Comparison of ENCODE assay signal across 19 mouse cellular contexts in genomic region chr3:38320998-38321397, GRCm38 (mm10).
DNase-seq lines count a peak whose midpoint lies in the region; ATAC-seq and TF ChIP-seq lines count a peak whose summit lies in the region.
"Had no signal": no experiment of that assay in that cellular context is flagged by ENCODE, and none has a peak within 500 bp of the region (broad histone marks: within the 10 kb centered on the region; RNA-seq: fewer than 3 reads in every experiment).

No protein-coding gene starts in this region.

- H3K4me3 ChIP-seq in forebrain, embryonic 15.5 days, result no peak overlapping the region
- no peak overlapping the region for H3K4me3 ChIP-seq in forebrain, embryonic 10.5 days
- no peak overlapping the region for H3K4me3 ChIP-seq in midbrain, embryonic 11.5 days (ENCODE audit: low read depth, low read length)
- H3K4me3 ChIP-seq in midbrain, embryonic 14.5 days (replicated peaks; ENCODE audit: low read depth, low read length), result no peak overlapping the region
- H3K4me3 ChIP-seq in midbrain, embryonic 15.5 days, result no peak overlapping the region
- H3K4me3 ChIP-seq in midbrain, postnatal 0 days (ENCODE audit: low read depth, low read length), result no peak overlapping the region
- H3K4me3 ChIP-seq: embryonic facial prominence, embryonic 10.5 days; embryonic facial prominence, embryonic 12.5 days had no signal

- H3K4me1 ChIP-seq in forebrain, embryonic 15.5 days, result peaks cover 8% of the 10 kb centered on the region
- H3K4me1 ChIP-seq in forebrain, embryonic 10.5 days, result peaks cover 15% of the 10 kb centered on the region
- 0 out of 2 replicates have a peak, but pooled peaks cover 4% of the 10 kb centered on the region for H3K4me1 ChIP-seq in midbrain, embryonic 11.5 days (ENCODE audit: control insufficient read depth, insufficient read depth, low read length)
- H3K4me1 ChIP-seq in midbrain, embryonic 14.5 days (ENCODE audit: control insufficient read depth, insufficient read depth, low read length), result no peaks in the 10 kb centered on the region
- H3K4me1 ChIP-seq in midbrain, embryonic 15.5 days, result no peaks in the 10 kb centered on the region
- H3K4me1 ChIP-seq in midbrain, postnatal 0 days (ENCODE audit: insufficient read depth, low read length), result no peaks in the 10 kb centered on the region
- H3K4me1 ChIP-seq: embryonic facial prominence, embryonic 12.5 days had no signal

- H3K4me2 ChIP-seq in forebrain, embryonic 15.5 days (replicated peaks), result no peak overlapping the region
- H3K4me2 ChIP-seq in midbrain, embryonic 11.5 days, result no peak overlapping the region
- H3K4me2 ChIP-seq in midbrain, embryonic 14.5 days (ENCODE audit: low read length), result no peak overlapping the region
- H3K4me2 ChIP-seq in midbrain, embryonic 15.5 days, result no peak overlapping the region
- no peak overlapping the region for H3K4me2 ChIP-seq in midbrain, postnatal 0 days (ENCODE audit: low read depth, low read length, poor library complexity, severe bottlenecking)
- H3K4me2 ChIP-seq: embryonic facial prominence, embryonic 12.5 days had no signal

- no peak for TF ChIP-seq CTCF in midbrain, postnatal 0 days (IDR thresholded peaks at IDR 0.05)

- no peak overlapping the region; the same call in 1 of the 2 replicates for H3K27ac ChIP-seq in forebrain, embryonic 15.5 days (replicated peaks)
- no peak overlapping the region for H3K27ac ChIP-seq in forebrain, embryonic 10.5 days
- no peak overlapping the region for H3K27ac ChIP-seq in midbrain, embryonic 11.5 days (ENCODE audit: low read depth, low read length)
- no peak overlapping the region for H3K27ac ChIP-seq in midbrain, embryonic 14.5 days (replicated peaks; ENCODE audit: low read depth, low read length)
- no peak overlapping the region for H3K27ac ChIP-seq in midbrain, embryonic 15.5 days
- H3K27ac ChIP-seq in midbrain, postnatal 0 days (ENCODE audit: low read depth, low read length), result no peak overlapping the region
- H3K27ac ChIP-seq: embryonic facial prominence, embryonic 10.5 days; embryonic facial prominence, embryonic 12.5 days had no signal

- no peak overlapping the region for H3K9ac ChIP-seq in forebrain, embryonic 15.5 days (replicated peaks)
- no peak overlapping the region for H3K9ac ChIP-seq in midbrain, embryonic 11.5 days (ENCODE audit: low read length)
- no peak overlapping the region for H3K9ac ChIP-seq in midbrain, embryonic 14.5 days (replicated peaks; ENCODE audit: low read length)
- no peak overlapping the region for H3K9ac ChIP-seq in midbrain, embryonic 15.5 days
- H3K9ac ChIP-seq in midbrain, postnatal 0 days (replicated peaks; ENCODE audit: low read length, poor library complexity, severe bottlenecking), result no peak overlapping the region
- H3K9ac ChIP-seq: embryonic facial prominence, embryonic 12.5 days; forebrain, postnatal 0 days had no signal

- H3K27me3 ChIP-seq in forebrain, embryonic 15.5 days, result no peaks in the 10 kb centered on the region
- no peaks in the 10 kb centered on the region for H3K27me3 ChIP-seq in forebrain, embryonic 10.5 days (ENCODE audit: poor library complexity, severe bottlenecking)
- H3K27me3 ChIP-seq in midbrain, embryonic 11.5 days (ENCODE audit: control insufficient read depth, insufficient read depth, low read length), result no peaks in the 10 kb centered on the region
- H3K27me3 ChIP-seq in midbrain, embryonic 14.5 days (ENCODE audit: control insufficient read depth, insufficient read depth, low read length), result no peaks in the 10 kb centered on the region
- no peaks in the 10 kb centered on the region for H3K27me3 ChIP-seq in midbrain, embryonic 15.5 days (replicated peaks)
- H3K27me3 ChIP-seq in midbrain, postnatal 0 days (ENCODE audit: insufficient read depth, low read length), result no peaks in the 10 kb centered on the region
- H3K27me3 ChIP-seq: embryonic facial prominence, embryonic 12.5 days had no signal

- no peaks in the 10 kb centered on the region for H3K36me3 ChIP-seq in forebrain, embryonic 15.5 days
- no peaks in the 10 kb centered on the region for H3K36me3 ChIP-seq in forebrain, embryonic 10.5 days (replicated peaks)
- no peaks in the 10 kb centered on the region for H3K36me3 ChIP-seq in midbrain, embryonic 11.5 days (ENCODE audit: control insufficient read depth, insufficient read depth, low read length)
- H3K36me3 ChIP-seq in midbrain, embryonic 14.5 days (ENCODE audit: control insufficient read depth, insufficient read depth, low read length), result no peaks in the 10 kb centered on the region
- H3K36me3 ChIP-seq in midbrain, embryonic 15.5 days (replicated peaks), result no peaks in the 10 kb centered on the region
- H3K36me3 ChIP-seq in midbrain, postnatal 0 days (ENCODE audit: insufficient read depth, low read length), result no peaks in the 10 kb centered on the region
- H3K36me3 ChIP-seq: embryonic facial prominence, embryonic 10.5 days; embryonic facial prominence, embryonic 12.5 days had no signal

- WGBS in forebrain, embryonic 15.5 days, result 83% methylated on average over 6 of the region's 6 CpGs
- WGBS in forebrain, embryonic 10.5 days, result 90% methylated on average over 6 of the region's 6 CpGs
- 92% methylated on average over 6 of the region's 6 CpGs for WGBS in midbrain, embryonic 11.5 days
- 72% methylated on average over 6 of the region's 6 CpGs for WGBS in midbrain, embryonic 14.5 days
- WGBS in midbrain, embryonic 15.5 days, result 73% methylated on average over 6 of the region's 6 CpGs
- WGBS in midbrain, postnatal 0 days, result 85% methylated on average over 6 of the region's 6 CpGs

- peak; percentile 60 for ATAC-seq in forebrain, embryonic 15.5 days (replicated peaks)
- ATAC-seq in midbrain, embryonic 11.5 days (ENCODE audit: low FRiP score), result no peak
- no peak for ATAC-seq in midbrain, embryonic 14.5 days (ENCODE audit: low FRiP score, low TSS enrichment)
- ATAC-seq in midbrain, embryonic 15.5 days (replicated peaks), result 0 out of 2 replicates have a peak, but pooled peaks have one; percentile 22
- no peak for ATAC-seq in midbrain, postnatal 0 days (ENCODE audit: low FRiP score)

- H3K9me3 ChIP-seq in forebrain, embryonic 15.5 days, result no peaks in the 10 kb centered on the region
- no peaks in the 10 kb centered on the region for H3K9me3 ChIP-seq in forebrain, embryonic 10.5 days
- H3K9me3 ChIP-seq in midbrain, embryonic 11.5 days (ENCODE audit: control insufficient read depth, low read length), result no peaks in the 10 kb centered on the region
- no peaks in the 10 kb centered on the region for H3K9me3 ChIP-seq in midbrain, embryonic 14.5 days (ENCODE audit: control insufficient read depth, low read length)
- H3K9me3 ChIP-seq in midbrain, embryonic 15.5 days, result no peaks in the 10 kb centered on the region
- H3K9me3 ChIP-seq in midbrain, postnatal 0 days (ENCODE audit: low read length), result no peaks in the 10 kb centered on the region
- H3K9me3 ChIP-seq: embryonic facial prominence, embryonic 10.5 days; embryonic facial prominence, embryonic 12.5 days had no signal

- DNase-seq in forebrain, embryonic 10.5 days (ENCODE audit: extremely low spot score, low spot score), result no peak
- DNase-seq in midbrain, embryonic 11.5 days (ENCODE audit: low spot score, missing footprints), result peak; percentile 19
- no peak for DNase-seq in midbrain, embryonic 14.5 days
- no peak for DNase-seq in midbrain, postnatal 0 days (ENCODE audit: low spot score)
- DNase-seq in ZHBTc4 (ENCODE audit: low read depth, low spot score), result peak; percentile 11
- no peak for DNase-seq in layer of hippocampus, postnatal 14 days (ENCODE audit: low spot score in 2 of 2)
- DNase-seq: adrenal gland, adult 2 months; adrenal gland, postnatal 10 days; adrenal gland, postnatal 25 days; cerebellum, adult 11 months; cerebellum, adult 18-20 months; cerebellum, adult 8-10 months; cerebellum, postnatal 10 days; cerebellum, postnatal 25 days; forebrain, postnatal 0 days had no signal

Comparison
In these comparisons a context has a peak if more than half of its experiments do, and no peak if none do; other contexts are left out.
1. ATAC-seq: peak in forebrain, embryonic 15.5 days (single experiment) and midbrain, embryonic 15.5 days (single experiment); none in midbrain, embryonic 11.5 days (single experiment), midbrain, embryonic 14.5 days (single experiment) and midbrain, postnatal 0 days (single experiment).
2. DNase-seq: peak in midbrain, embryonic 11.5 days (single experiment) and ZHBTc4 (single experiment); none in forebrain, embryonic 10.5 days (single experiment), midbrain, embryonic 14.5 days (single experiment), midbrain, postnatal 0 days (single experiment) and layer of hippocampus, postnatal 14 days (0 of 2).